Mouse (Mus musculus): ENCODE results near the gene St3gal3. TPM values are rescaled to one million over a fixed set of nuclear protein-coding genes. Genes with fewer than 3 reads are reported as not detected.

St3gal3 gene
- polyA plus RNA-seq, 1 experiment from 2014 or later, result 13.6 TPM

DNA sequence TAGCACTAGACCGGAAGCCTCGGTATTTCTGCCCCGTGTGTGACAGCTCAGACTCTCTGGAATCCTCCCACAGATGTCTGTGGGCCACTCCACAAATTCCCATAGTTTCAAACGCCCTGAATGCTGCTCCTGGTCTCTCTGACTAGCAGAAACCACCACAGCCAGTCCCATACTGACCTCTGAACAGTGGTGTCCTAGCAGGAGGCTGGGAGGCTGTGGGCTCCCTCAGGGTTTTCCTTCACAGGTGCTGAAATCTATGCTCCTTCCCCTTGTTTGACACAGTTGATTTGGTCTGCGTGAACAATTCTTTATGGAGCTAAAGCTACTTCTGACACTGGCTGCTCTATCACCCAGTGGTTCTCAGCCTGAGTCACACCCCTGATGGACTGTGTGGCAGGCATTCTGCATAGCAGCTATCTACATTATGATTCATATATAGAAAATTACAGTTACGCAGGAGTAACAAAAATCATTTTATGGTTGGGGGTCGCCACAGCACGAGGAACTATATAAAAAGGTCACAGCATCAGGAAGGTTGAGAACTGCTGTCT is 31.4 kb downstream of the St3gal3 start:
- H3K4me3 ChIP-seq (ENCODE audit: low read length), result no peak overlapping the region
- no peaks in the 10 kb centered on the region for H3K9me3 ChIP-seq (ENCODE audit: control insufficient read depth, low read length)
- H3K9ac ChIP-seq (ENCODE audit: low read depth, low read length), result no peak overlapping the region
- no peak overlapping the region for H3K27ac ChIP-seq (ENCODE audit: low read depth, low read length)
- H3K4me2 ChIP-seq (ENCODE audit: low read length), result no peak overlapping the region
- no peaks in the 10 kb centered on the region for H3K36me3 ChIP-seq (ENCODE audit: control insufficient read depth, insufficient read depth, low read length)
- H3K4me1 ChIP-seq (ENCODE audit: control insufficient read depth, insufficient read depth, low read depth, low read length), result no peaks in the 10 kb centered on the region
- WGBS, result 88% methylated on average over 8 of the region's 8 CpGs
- no peaks in the 10 kb centered on the region for H3K27me3 ChIP-seq (replicated peaks; ENCODE audit: control insufficient read depth, insufficient read depth, low read length)
- no peak for ATAC-seq

DNA sequence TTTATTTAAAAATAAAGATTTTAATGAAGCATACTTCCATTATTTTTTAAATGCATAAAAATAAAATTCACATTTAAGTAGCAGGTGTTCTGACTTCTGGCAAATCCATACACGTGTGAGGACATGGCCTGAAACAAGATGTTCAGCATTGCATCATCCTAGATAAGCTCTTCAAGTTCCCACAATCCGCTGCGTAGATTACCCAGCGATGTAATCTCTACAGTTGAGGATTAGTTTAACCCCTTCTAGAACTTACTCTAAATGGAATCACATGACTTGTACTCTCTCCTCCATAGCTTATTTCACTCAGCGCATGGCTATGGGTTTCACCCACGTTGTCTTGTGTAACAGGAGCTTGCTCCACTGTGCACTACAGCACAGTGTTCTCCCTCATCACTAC is 33.2 kb downstream of the St3gal3 start:
- Histone ChIP-seq H3K4me3 (ENCODE audit: low read length) (no peak overlapping the region), H3K27me3 (replicated peaks; ENCODE audit: control insufficient read depth, insufficient read depth, low read length) (no peaks in the 10 kb centered on the region), H3K4me1 (ENCODE audit: control insufficient read depth, insufficient read depth, low read depth, low read length) (no peaks in the 10 kb centered on the region), H3K36me3 (ENCODE audit: control insufficient read depth, insufficient read depth, low read length) (no peaks in the 10 kb centered on the region), H3K9me3 (ENCODE audit: control insufficient read depth, low read length) (no peaks in the 10 kb centered on the region), H3K9ac (ENCODE audit: low read depth, low read length) (no peak overlapping the region), H3K27ac (ENCODE audit: low read depth, low read length) (no peak overlapping the region), H3K4me2 (ENCODE audit: low read length) (no peak overlapping the region)
- no peak for ATAC-seq
- WGBS, result 88% methylated on average over 6 of the region's 6 CpGs

DNA sequence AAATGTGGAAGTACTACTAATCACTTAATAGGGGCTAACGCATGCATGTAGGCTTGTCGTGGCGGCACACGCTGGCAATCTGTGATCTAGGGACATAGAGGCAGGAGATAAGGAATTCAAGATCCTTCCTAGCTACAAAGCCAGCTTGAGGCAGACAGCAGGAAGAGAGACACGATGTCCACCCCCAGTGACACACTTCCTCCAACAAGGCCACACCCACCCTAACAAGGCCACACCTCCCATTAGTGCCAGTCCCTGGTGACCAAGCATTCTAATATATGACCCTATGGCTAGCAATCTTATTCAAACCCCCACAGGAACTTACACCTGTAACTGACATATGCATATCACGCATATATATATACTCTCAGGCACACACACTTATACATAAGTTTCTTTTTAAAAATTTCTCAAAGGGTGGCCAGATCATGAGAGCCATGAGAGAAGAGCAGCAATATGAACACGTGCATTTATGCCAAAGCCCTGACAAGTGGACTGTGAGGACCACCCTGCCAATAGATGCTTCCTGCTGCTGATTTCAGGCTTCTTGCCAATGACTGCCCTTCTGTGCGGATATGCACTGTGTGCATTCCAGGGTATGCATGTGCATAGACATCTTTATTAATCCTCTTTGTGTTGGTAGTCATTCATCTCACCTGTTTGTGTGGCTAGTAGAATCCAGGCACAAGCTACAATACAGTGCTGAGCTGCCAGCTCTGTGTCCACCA is 34.9 kb downstream of the St3gal3 start:
- Histone ChIP-seq H3K4me2 (ENCODE audit: low read length) (no peak overlapping the region), H3K27me3 (replicated peaks; ENCODE audit: control insufficient read depth, insufficient read depth, low read length) (no peaks in the 10 kb centered on the region), H3K9ac (ENCODE audit: low read depth, low read length) (no peak overlapping the region), H3K27ac (ENCODE audit: low read depth, low read length) (no peak overlapping the region), H3K36me3 (ENCODE audit: control insufficient read depth, insufficient read depth, low read length) (no peaks in the 10 kb centered on the region), H3K4me1 (ENCODE audit: control insufficient read depth, insufficient read depth, low read depth, low read length) (no peaks in the 10 kb centered on the region), H3K9me3 (ENCODE audit: control insufficient read depth, low read length) (no peaks in the 10 kb centered on the region), H3K4me3 (ENCODE audit: low read length) (no peak overlapping the region)
- ATAC-seq, result no peak
- WGBS, result 77% methylated on average over 8 of the region's 8 CpGs

DNA sequence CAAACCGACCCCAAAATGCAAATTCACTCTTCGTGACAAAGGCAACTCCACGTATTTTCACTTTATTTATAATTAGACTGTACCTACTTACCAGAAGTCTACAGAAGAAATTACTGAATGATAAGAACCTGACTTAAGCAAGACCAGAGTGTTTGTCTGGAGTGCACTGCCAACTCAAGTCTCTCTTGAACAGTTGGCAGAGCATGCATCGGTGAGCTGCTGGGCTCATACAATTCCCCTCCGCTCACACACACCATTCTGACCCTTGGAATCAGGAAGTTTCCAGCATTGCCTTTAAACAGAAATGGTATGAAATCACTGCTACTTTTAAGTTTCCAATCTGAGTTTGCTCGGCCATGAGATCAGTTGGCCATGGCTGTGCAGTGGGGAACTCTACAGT is 36.1 kb downstream of the St3gal3 start:
- Histone ChIP-seq H3K36me3 (ENCODE audit: control insufficient read depth, insufficient read depth, low read length) (no peaks in the 10 kb centered on the region), H3K27me3 (replicated peaks; ENCODE audit: control insufficient read depth, insufficient read depth, low read length) (no peaks in the 10 kb centered on the region), H3K27ac (ENCODE audit: low read depth, low read length) (no peak overlapping the region), H3K4me2 (ENCODE audit: low read length) (no peak overlapping the region), H3K4me1 (ENCODE audit: control insufficient read depth, insufficient read depth, low read depth, low read length) (no peaks in the 10 kb centered on the region), H3K9me3 (ENCODE audit: control insufficient read depth, low read length) (no peaks in the 10 kb centered on the region), H3K4me3 (ENCODE audit: low read length) (no peak overlapping the region), H3K9ac (ENCODE audit: low read depth, low read length) (no peak overlapping the region)
- whole genome bisulfite sequencing, result 95% methylated on average over 6 of the region's 6 CpGs
- no peak for ATAC-seq

DNA sequence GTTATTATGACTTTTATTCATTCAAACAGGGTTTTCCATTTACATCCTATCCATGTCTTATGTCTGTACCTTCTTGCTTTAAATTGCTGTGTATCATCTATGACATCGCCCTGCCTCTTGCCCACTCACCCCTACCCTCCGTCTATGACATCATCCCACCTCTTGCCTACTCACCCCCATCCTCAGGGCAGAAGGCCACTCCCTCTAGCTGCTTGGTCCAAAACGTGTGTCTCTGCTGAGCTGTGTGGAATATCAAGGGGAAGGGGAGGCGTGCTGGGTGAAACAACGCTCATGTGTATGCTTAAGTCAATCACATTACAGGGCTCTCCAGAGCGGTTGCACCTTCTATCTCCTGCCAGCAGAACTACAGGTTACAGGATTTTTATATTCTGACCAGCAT is 38.6 kb downstream of the St3gal3 start:
- no peak overlapping the region for H3K4me2 ChIP-seq (ENCODE audit: low read length)
- H3K36me3 ChIP-seq (ENCODE audit: control insufficient read depth, insufficient read depth, low read length), result no peaks in the 10 kb centered on the region
- H3K9ac ChIP-seq (ENCODE audit: low read depth, low read length), result no peak overlapping the region
- H3K4me1 ChIP-seq (ENCODE audit: control insufficient read depth, insufficient read depth, low read depth, low read length), result no peaks in the 10 kb centered on the region
- no peaks in the 10 kb centered on the region for H3K27me3 ChIP-seq (replicated peaks; ENCODE audit: control insufficient read depth, insufficient read depth, low read length)
- no peak overlapping the region for H3K27ac ChIP-seq (ENCODE audit: low read depth, low read length)
- H3K4me3 ChIP-seq (ENCODE audit: low read length), result no peak overlapping the region
- no peak for ATAC-seq
- no peaks in the 10 kb centered on the region for H3K9me3 ChIP-seq (ENCODE audit: control insufficient read depth, low read length)
- 76% methylated on average over 6 of the region's 6 CpGs for WGBS

DNA sequence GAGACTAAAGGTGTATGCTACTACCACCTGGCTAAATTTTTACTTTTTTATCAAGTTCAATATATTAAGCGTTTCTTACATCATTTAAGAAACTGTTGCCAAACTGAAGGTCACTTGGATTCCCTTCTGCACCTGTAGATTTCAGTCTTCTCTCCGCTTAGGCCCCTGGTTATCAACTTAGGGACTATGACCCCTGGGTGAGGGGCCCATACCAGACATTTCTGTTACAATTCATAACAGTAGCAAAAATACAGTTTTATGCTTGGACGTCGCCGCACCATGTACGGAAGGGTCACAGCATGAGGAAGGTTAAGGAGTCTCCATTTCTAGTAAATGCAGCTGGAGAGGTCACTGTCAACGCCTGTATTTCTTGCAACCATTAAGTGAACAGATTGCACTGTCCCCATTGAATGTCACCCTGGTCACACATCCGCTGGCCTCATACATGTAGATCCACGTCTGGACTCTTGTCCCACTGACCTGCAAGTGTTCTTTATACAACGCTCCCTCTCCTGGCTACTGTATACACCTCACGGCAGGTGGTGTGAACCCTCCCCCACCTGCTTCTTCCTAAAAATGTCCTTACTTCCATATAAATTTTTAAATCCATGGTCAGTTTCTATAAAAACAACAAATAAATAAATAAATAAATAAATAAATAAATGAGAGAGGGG is 41.8 kb downstream of the St3gal3 start:
- Histone ChIP-seq H3K27me3 (replicated peaks; ENCODE audit: control insufficient read depth, insufficient read depth, low read length) (no peaks in the 10 kb centered on the region), H3K4me1 (ENCODE audit: control insufficient read depth, insufficient read depth, low read depth, low read length) (no peaks in the 10 kb centered on the region), H3K4me3 (ENCODE audit: low read length) (no peak overlapping the region), H3K4me2 (ENCODE audit: low read length) (no peak overlapping the region), H3K9ac (ENCODE audit: low read depth, low read length) (no peak overlapping the region), H3K9me3 (ENCODE audit: control insufficient read depth, low read length) (no peaks in the 10 kb centered on the region), H3K27ac (ENCODE audit: low read depth, low read length) (no peak overlapping the region), H3K36me3 (ENCODE audit: control insufficient read depth, insufficient read depth, low read length) (no peaks in the 10 kb centered on the region)
- 93% methylated on average over 11 of the region's 11 CpGs for WGBS
- no peak for ATAC-seq

DNA sequence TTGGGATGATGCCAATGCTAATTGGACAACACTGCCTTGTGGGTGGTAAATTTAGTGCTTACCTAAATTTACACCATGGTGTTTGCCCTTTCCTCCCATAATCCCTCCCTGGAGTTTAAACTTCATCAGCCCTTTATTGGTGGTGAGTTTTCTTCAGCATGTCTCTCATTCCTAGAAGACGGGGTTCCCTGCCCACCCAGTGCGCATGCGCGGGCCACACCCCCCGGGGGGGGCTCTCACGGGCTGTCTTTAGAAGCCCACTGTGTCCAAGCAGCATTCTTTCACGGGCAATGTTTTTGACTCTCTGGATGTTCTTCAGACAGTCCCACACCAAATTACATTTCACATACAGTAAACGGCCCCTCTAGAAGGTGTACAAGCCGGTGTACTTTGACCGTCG is 44.3 kb downstream of the St3gal3 start:
- Histone ChIP-seq H3K27ac (ENCODE audit: low read depth, low read length) (no peak overlapping the region), H3K9me3 (ENCODE audit: control insufficient read depth, low read length) (no peaks in the 10 kb centered on the region), H3K36me3 (ENCODE audit: control insufficient read depth, insufficient read depth, low read length) (no peaks in the 10 kb centered on the region), H3K4me2 (ENCODE audit: low read length) (no peak overlapping the region), H3K9ac (ENCODE audit: low read depth, low read length) (no peak overlapping the region), H3K4me1 (ENCODE audit: control insufficient read depth, insufficient read depth, low read depth, low read length) (no peaks in the 10 kb centered on the region), H3K4me3 (ENCODE audit: low read length) (no peak overlapping the region), H3K27me3 (replicated peaks; ENCODE audit: control insufficient read depth, insufficient read depth, low read length) (no peaks in the 10 kb centered on the region)
- no peak for ATAC-seq
- WGBS, result 87% methylated on average over 11 of the region's 11 CpGs

DNA sequence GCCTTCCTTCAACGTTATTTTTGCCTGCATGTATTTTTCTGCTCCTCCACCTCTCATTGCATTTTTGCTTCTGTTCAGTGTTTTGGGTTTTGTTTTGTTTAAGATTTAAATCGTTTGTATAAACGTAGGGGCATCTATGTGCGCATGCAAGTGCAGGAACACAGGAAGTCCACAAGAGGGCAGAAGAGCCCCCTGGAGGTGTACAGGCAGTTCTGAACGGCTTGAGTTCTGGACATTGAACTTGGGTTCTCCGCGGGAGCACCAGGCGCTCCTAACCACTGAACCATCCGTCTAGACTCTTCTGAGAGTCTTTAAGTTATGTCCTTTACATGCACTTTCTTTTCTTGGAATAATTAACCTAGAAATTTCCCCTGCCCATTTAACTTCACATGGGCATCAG is 44.8 kb downstream of the St3gal3 start:
- H3K36me3 ChIP-seq (ENCODE audit: control insufficient read depth, insufficient read depth, low read length), result no peaks in the 10 kb centered on the region
- H3K9ac ChIP-seq (ENCODE audit: low read depth, low read length), result no peak overlapping the region
- no peaks in the 10 kb centered on the region for H3K27me3 ChIP-seq (replicated peaks; ENCODE audit: control insufficient read depth, insufficient read depth, low read length)
- no peak for ATAC-seq
- no peaks in the 10 kb centered on the region for H3K9me3 ChIP-seq (ENCODE audit: control insufficient read depth, low read length)
- no peak overlapping the region for H3K27ac ChIP-seq (ENCODE audit: low read depth, low read length)
- H3K4me1 ChIP-seq (ENCODE audit: control insufficient read depth, insufficient read depth, low read depth, low read length), result no peaks in the 10 kb centered on the region
- no peak overlapping the region for H3K4me3 ChIP-seq (ENCODE audit: low read length)
- 59% methylated on average over 9 of the region's 9 CpGs for WGBS
- no peak overlapping the region for H3K4me2 ChIP-seq (ENCODE audit: low read length)

DNA sequence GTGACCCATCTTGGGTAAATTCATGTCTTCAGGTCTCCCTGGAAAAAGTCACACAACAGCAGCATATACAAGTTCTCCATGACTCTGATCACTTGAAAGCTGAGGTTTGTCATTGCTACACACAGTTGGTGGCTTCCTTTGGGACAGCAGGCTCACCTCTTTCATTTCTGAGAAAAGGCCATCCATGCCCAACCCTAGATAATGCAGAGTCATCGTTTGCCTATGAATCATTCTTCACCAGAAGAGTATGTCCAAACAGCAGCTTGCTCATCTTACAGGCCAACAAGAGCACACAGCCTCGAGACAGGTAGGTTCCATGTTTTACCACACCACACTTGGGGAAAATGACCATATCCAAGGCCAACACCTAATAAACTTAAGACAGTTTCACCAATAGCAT is 45.9 kb downstream of the St3gal3 start:
- Histone ChIP-seq H3K9ac (ENCODE audit: low read depth, low read length) (no peak overlapping the region), H3K4me1 (ENCODE audit: control insufficient read depth, insufficient read depth, low read depth, low read length) (no peaks in the 10 kb centered on the region), H3K4me2 (ENCODE audit: low read length) (no peak overlapping the region), H3K9me3 (ENCODE audit: control insufficient read depth, low read length) (no peaks in the 10 kb centered on the region), H3K27ac (ENCODE audit: low read depth, low read length) (no peak overlapping the region), H3K4me3 (ENCODE audit: low read length) (no peak overlapping the region), H3K36me3 (ENCODE audit: control insufficient read depth, insufficient read depth, low read length) (no peaks in the 10 kb centered on the region), H3K27me3 (replicated peaks; ENCODE audit: control insufficient read depth, insufficient read depth, low read length) (no peaks in the 10 kb centered on the region)
- WGBS, result 89% methylated on average over 2 of the region's 2 CpGs
- no peak for ATAC-seq

Data from hindbrain, embryonic 16.5 days (tissue).